Mouse (Mus musculus) right cerebral cortex, postnatal 36 days (tissue): ENCODE measurements at regions not wholly inside any gene's neighbourhood (a gene's known extent, or its start where the extent isn't known, plus 50 kb on each side); places are given as distances from the start of the nearest gene placed in this dataset.

Experiments used
- DNase-seq, 2 experiments: peaks; one replicate each; pipeline ENCODE4 v3.0.0; 2022; ENCODE audit warnings: low spot score in 2 of 2, mixed read lengths in 1 of 2

- DNase-seq = no peak
These were observed 109.1 kb upstream of the Syt13 start for GRCm38 (mm10) chr2:92805761-92806160.

- no peak for DNase-seq
These were observed 108.3 kb upstream of the Syt13 start for GRCm38 (mm10) chr2:92806481-92807195.

- no peak for DNase-seq
These were observed 107.5 kb upstream of the Syt13 start for GRCm38 (mm10) chr2:92807404-92807803.

- DNase-seq = no peak
These were observed 106.8 kb upstream of the Syt13 start for GRCm38 (mm10) chr2:92808121-92808520.

- DNase-seq = no peak
These were observed 105.7 kb upstream of the Syt13 start for GRCm38 (mm10) chr2:92809226-92809625.

GRCm38 (mm10) chr2:92809681-92810323, 105.1 kb upstream of the Syt13 start:
- DNase-seq = no peak

- peak; percentile 57 to 58 for DNase-seq
These were observed 103.9 kb upstream of the Syt13 start for GRCm38 (mm10) chr2:92810956-92811355.

GRCm38 (mm10) chr2:92813028-92813427, 101.9 kb upstream of the Syt13 start:
- peak; percentile 36 to 63 for DNase-seq

GRCm38 (mm10) chr2:92819586-92819985, 95.3 kb upstream of the Syt13 start:
- DNase-seq = no peak

- no peak for DNase-seq
These were observed 90.6 kb upstream of the Syt13 start for GRCm38 (mm10) chr2:92824325-92824724.

GRCm38 (mm10) chr2:92825395-92825794, 89.5 kb upstream of the Syt13 start:
- no peak for DNase-seq

- no peak for DNase-seq
These were observed 84.8 kb upstream of the Syt13 start for GRCm38 (mm10) chr2:92830134-92830533.

- DNase-seq = no peak
These were observed 83.1 kb upstream of the Syt13 start for GRCm38 (mm10) chr2:92831784-92832183.

- DNase-seq = peak; percentile 26 to 32
These were observed 78.7 kb upstream of the Syt13 start for GRCm38 (mm10) chr2:92836203-92836602.

GRCm38 (mm10) chr2:92838012-92838411, 76.9 kb upstream of the Syt13 start:
- no peak for DNase-seq

- peak; percentile 36 to 65 for DNase-seq
These were observed 74.9 kb upstream of the Syt13 start for GRCm38 (mm10) chr2:92840009-92840408.

GRCm38 (mm10) chr2:92841626-92842025, 73.3 kb upstream of the Syt13 start:
- no peak for DNase-seq

- DNase-seq = peak in 1 of 2 experiments; percentile 18
These were observed 69.7 kb upstream of the Syt13 start for GRCm38 (mm10) chr2:92845061-92845769.

GRCm38 (mm10) chr2:92848962-92849361, 65.9 kb upstream of the Syt13 start:
- no peak for DNase-seq

- no peak for DNase-seq
These were observed 63.6 kb upstream of the Syt13 start for GRCm38 (mm10) chr2:92851336-92851735.

- DNase-seq = no peak
These were observed 61.7 kb upstream of the Syt13 start for GRCm38 (mm10) chr2:92853175-92853574.

- DNase-seq = no peak
These were observed 60.6 kb upstream of the Syt13 start for GRCm38 (mm10) chr2:92854331-92854730.

GRCm38 (mm10) chr2:92856047-92856446, 58.9 kb upstream of the Syt13 start:
- DNase-seq = no peak
